Mouse (Mus musculus) B cell, adult 2 months (primary cell): ENCODE data around the gene Unc93a.
"Not testable (repeated sequence)": the region's sequence is repeated elsewhere in the genome, so short reads cannot be mapped to it uniquely, and the experiment has no call there.

Experiments
- DNase-seq, 2 experiments: peaks; one replicate each; pipeline ENCODE4 v3.0.0; 2022

Gene Unc93a

DNA sequence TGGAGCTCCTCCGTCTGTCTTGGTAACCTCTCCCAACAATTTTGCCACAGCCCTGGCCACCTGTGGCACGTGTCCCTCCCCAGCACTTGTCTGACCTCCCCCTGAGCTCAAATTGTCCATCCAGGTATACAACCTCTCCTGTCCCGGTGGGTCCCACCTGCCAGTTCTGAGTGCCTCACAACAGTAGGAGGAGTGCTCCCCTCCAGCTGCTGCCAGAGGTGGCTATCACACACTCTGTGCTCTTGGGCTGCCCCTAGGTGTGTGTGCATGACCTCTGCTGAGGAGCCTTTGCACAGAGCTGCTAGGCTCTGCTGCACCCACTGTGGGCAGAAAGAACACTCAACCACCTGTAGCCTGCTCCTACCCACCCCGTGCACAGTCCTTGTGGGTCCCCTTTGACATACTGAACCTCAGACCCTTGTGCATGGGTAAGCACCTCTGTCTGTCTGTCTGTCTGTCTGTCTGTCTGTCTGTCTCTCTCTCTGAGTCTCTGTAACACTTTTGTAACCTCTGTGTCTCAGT is 63.7 kb downstream of the Unc93a start:
- DNase-seq: not testable (repeated sequence)

DNA sequence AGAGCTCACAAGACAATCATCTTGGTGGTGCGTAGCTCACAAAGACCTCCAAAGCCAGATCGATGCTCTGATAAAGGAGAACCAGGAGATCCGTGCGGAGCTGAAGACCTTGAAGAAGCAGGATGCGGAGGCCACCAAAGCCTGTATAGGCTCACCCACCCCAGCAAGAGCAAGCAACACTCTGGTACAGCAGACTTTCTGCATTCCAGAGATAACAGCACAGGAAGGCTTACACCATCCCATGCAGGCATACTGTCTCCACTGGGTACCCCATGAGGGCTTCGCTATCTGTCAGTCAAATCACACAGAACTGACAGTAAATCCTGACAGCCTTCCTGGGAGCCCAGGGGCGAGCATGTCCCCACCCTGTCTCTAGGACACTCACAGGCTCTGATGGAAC is 68.7 kb downstream of the Unc93a start:
- not testable (repeated sequence) for DNase-seq

DNA sequence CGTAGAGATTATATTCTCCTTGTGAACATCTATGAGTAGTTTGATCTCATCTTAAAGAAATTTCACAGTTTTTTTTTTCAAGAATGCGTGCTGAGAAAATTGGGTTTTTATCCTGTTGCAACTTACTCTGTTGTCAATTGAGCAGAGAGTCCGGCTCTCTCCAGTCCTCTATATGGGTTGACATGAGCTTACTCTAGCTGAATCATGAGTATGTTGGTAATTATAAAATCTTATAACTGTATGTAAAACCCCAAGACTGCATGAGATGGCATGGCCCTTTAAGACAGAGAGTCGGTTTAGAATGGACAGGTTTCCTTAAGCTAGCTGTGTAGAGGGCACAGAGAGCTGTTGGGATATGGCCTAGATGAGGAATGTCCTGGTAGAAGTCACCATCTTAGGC is 70.8 kb downstream of the Unc93a start, which contains the start of gene Tcp10b:
Gene Tcp10b, plus strand, starts transcription at position 301 of the 400 bp plus-strand sequence.
- DNase-seq: not testable (repeated sequence)
